In the genomic region with DNA sequence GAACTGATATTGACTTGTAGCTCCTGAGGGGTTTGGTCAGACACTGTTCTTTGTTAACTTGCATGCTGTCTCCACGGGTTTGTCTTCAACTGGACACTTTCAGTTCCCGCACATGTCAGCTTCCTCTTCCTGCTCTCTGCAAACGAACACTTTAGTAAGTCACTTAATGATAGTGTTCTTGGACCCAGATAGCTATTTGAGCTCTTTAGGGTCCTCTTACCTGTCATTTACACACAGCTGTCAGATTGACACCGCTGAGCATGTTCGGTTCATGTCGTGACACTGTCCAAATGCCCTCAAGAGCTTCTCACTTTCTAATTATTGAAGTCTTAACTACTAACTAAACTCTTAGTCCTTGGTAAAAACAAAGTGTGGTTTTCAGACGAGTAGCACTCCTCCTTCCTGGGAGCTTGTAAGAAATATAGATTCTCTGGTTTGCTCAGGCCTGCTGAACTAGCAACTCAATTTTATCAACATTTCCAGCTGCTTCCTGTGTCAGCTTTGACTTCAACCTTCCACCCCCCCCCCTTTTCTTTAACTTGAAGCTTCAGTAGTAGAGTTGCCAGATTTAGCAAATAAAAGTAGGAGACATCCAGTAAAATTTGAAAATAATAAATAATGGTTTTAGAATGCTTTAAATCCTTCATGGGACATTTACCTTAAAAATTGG, we compare ENCODE assay signal across 8 mouse cellular contexts. TPM values are rescaled to one million over a fixed set of nuclear protein-coding genes. Genes with fewer than 3 reads are reported as not detected.
DNase-seq lines count a peak whose midpoint lies in the region; ATAC-seq and TF ChIP-seq lines count a peak whose summit lies in the region.

A gene (plus strand): TSS at position 620 of the 670 bp plus-strand sequence.

- H3K4me3 ChIP-seq in C2C12 (ENCODE audit: insufficient read depth, poor library complexity, severe bottlenecking): peak within 1 kb of the TSS; percentile 79
- peak within 1 kb of the TSS; percentile 88 for H3K4me3 ChIP-seq in forebrain, embryonic 14.5 days (ENCODE audit: low read depth, low read length)
- H3K4me3 ChIP-seq in limb, embryonic 10.5 days: peak within 1 kb of the TSS; percentile 91
- H3K4me3 ChIP-seq in midbrain, postnatal 0 days (ENCODE audit: low read depth, low read length): peak within 1 kb of the TSS; percentile 90

- peak within 1 kb of the TSS; percentile 95 for H3K27ac ChIP-seq in forebrain, embryonic 14.5 days (ENCODE audit: low read depth, low read length)
- peak within 1 kb of the TSS; percentile 98 for H3K27ac ChIP-seq in limb, embryonic 10.5 days
- H3K27ac ChIP-seq in midbrain, postnatal 0 days (ENCODE audit: low read depth, low read length): peak within 1 kb of the TSS; percentile 91

- in situ Hi-C loops in Patski (cut with MboI; ENCODE audit: low pct_unique_long_range_greater_than_20kb): no loop called here

- H3K79me3 ChIP-seq in C2C12 (ENCODE audit: low read depth): peaks cover 33% of the 10 kb centered on the region

- H3K9me3 ChIP-seq in forebrain, embryonic 14.5 days (replicated peaks; ENCODE audit: control insufficient read depth, low read length): no peaks in the 10 kb centered on the region; the same call in 1 of the 2 replicates
- H3K9me3 ChIP-seq in limb, embryonic 10.5 days (replicated peaks): no peaks in the 10 kb centered on the region
- H3K9me3 ChIP-seq in midbrain, postnatal 0 days (ENCODE audit: low read length): no peaks in the 10 kb centered on the region

- CTCF ChIA-PET in Patski (lab: Charles Lee): interaction anchor here (0.7 to 1.5 kb wide), 3 partner anchors 15 to 534 kb away, joined by 3 to 6 read pairs (median 3); no protein-coding TSS in a partner anchor

- peak within 1 kb of the TSS; percentile 56 for H3K4me2 ChIP-seq in forebrain, embryonic 14.5 days (ENCODE audit: low read length)
- H3K4me2 ChIP-seq in midbrain, postnatal 0 days (ENCODE audit: low read depth, low read length, poor library complexity, severe bottlenecking): peak within 1 kb of the TSS; percentile 55

- POLR2A ChIA-PET in Patski (lab: Charles Lee): interaction anchor here (1.1 kb wide), 1 partner anchor 11 kb away, joined by 5 read pairs; no protein-coding TSS in a partner anchor

- H3K9ac ChIP-seq in forebrain, embryonic 14.5 days (ENCODE audit: low read length): peak within 1 kb of the TSS; percentile 95
- H3K9ac ChIP-seq in midbrain, postnatal 0 days (replicated peaks; ENCODE audit: low read length, poor library complexity, severe bottlenecking): peak within 1 kb of the TSS; percentile 94

- 83% methylated on average over 7 of the region's 7 CpGs for WGBS in forebrain, embryonic 14.5 days
- WGBS in limb, embryonic 10.5 days: 70% methylated on average over 7 of the region's 7 CpGs
- 85% methylated on average over 7 of the region's 7 CpGs for WGBS in midbrain, postnatal 0 days

- peaks cover 8% of the 10 kb centered on the region for H3K36me3 ChIP-seq in C2C12 (ENCODE audit: control insufficient read depth, insufficient read depth)
- H3K36me3 ChIP-seq in forebrain, embryonic 14.5 days (ENCODE audit: control insufficient read depth, insufficient read depth, low read length): no peaks in the 10 kb centered on the region
- peaks cover 2% of the 10 kb centered on the region for H3K36me3 ChIP-seq in limb, embryonic 10.5 days
- no peaks in the 10 kb centered on the region for H3K36me3 ChIP-seq in midbrain, postnatal 0 days (ENCODE audit: insufficient read depth, low read length)

- TF ChIP-seq CTCF in C2C12 (IDR thresholded peaks at IDR 0.05; ENCODE audit: control insufficient read depth, insufficient read depth, insufficient read length) (no peak), Patski (IDR thresholded peaks at IDR 0.05) (no peak)
- no peak for TF ChIP-seq CTCF in midbrain, postnatal 0 days (IDR thresholded peaks at IDR 0.05)

- ATAC-seq in Patski: no peak
- no peak for ATAC-seq in forebrain, embryonic 14.5 days
- peak; percentile 37 to 43; a peak in 3 of 4 replicates for ATAC-seq in hematopoietic stem cell, adult 5-6 weeks (replicated peaks in 1 of 2; ENCODE audit: insufficient read depth in 1 of 2, low FRiP score in 2 of 2, low TSS enrichment in 1 of 2, low read depth in 1 of 2, poor library complexity in 2 of 2, severe bottlenecking in 2 of 2)
- no peak for ATAC-seq in midbrain, postnatal 0 days (ENCODE audit: low FRiP score)

- peaks cover 39% of the 10 kb centered on the region for H3K79me2 ChIP-seq in C2C12 (ENCODE audit: control insufficient read depth, insufficient read depth)

- no peak for DNase-seq in Patski (ENCODE audit: low read depth, low spot score)
- no peak for DNase-seq in forebrain, embryonic 14.5 days (ENCODE audit: low spot score)
- no peak for DNase-seq in limb, embryonic 10.5 days (ENCODE audit: low spot score)
- DNase-seq in midbrain, postnatal 0 days (ENCODE audit: low spot score): no peak
- no peak for DNase-seq in right cerebral cortex, postnatal 36 days (ENCODE audit: low spot score in 2 of 2)
- DNase-seq in urinary bladder, postnatal 14 days (ENCODE audit: low spot score): no peak

- peak within 1 kb of the TSS; percentile 85 for H3ac ChIP-seq in C2C12 (ENCODE audit: control insufficient read depth, insufficient read length, low read depth)

- H3K4me1 ChIP-seq in forebrain, embryonic 14.5 days (ENCODE audit: control insufficient read depth, insufficient read depth, low read length): no peaks in the 10 kb centered on the region
- peaks cover 11% of the 10 kb centered on the region for H3K4me1 ChIP-seq in limb, embryonic 10.5 days
- H3K4me1 ChIP-seq in midbrain, postnatal 0 days (ENCODE audit: insufficient read depth, low read length): no peaks in the 10 kb centered on the region

- no peaks in the 10 kb centered on the region for H3K27me3 ChIP-seq in C2C12 (ENCODE audit: control insufficient read depth, insufficient read depth, insufficient read length)
- H3K27me3 ChIP-seq in Patski: no peaks in the 10 kb centered on the region
- no peaks in the 10 kb centered on the region for H3K27me3 ChIP-seq in forebrain, embryonic 14.5 days (replicated peaks; ENCODE audit: control insufficient read depth, insufficient read depth, low read length)
- H3K27me3 ChIP-seq in limb, embryonic 10.5 days (ENCODE audit: low read depth, poor library complexity, severe bottlenecking): no peaks in the 10 kb centered on the region
- no peaks in the 10 kb centered on the region for H3K27me3 ChIP-seq in midbrain, postnatal 0 days (ENCODE audit: insufficient read depth, low read length)

TF ChIP-seq in C2C12, 6 proteins besides CTCF, POLR2A, EP300 and RAD21:
- TF ChIP-seq MYOD1 (IDR thresholded peaks at IDR 0.05; ENCODE audit: control insufficient read depth, insufficient read length, low read depth) (no peak), MYOG (IDR thresholded peaks at IDR 0.05; ENCODE audit: control insufficient read depth, extremely low read depth, insufficient read length) (no peak)

RNA-seq across cellular contexts. Expression of the gene that starts here (rescaled TPM):
- polyA plus RNA-seq in C2C12 (2012; fragmentation: generic; extraction: Trizol) (51.5 TPM), Patski (2021) (185 TPM)
- polyA plus RNA-seq in forebrain, embryonic 14.5 days (2014; fragmentation: Nextera tagmentation; extraction: Ambion mirVana): 276 and 299 TPM in 2 replicates
- 355 and 398 TPM in 2 replicates for total RNA-seq in hematopoietic stem cell, adult 5-6 weeks (2017)
- polyA plus RNA-seq in limb, embryonic 10.5 days (2016; fragmentation: Nextera tagmentation; extraction: Ambion mirVana): 168 and 192 TPM in 2 replicates
- total RNA-seq in midbrain, postnatal 0 days (2014; rRNA removed): 136 and 173 TPM in 2 replicates
- polyA plus RNA-seq in midbrain, postnatal 0 days (2015; fragmentation: Nextera tagmentation; extraction: Ambion mirVana): 233 and 235 TPM in 2 replicates

Comparison
In these comparisons a context has a peak if more than half of its experiments do, and no peak if none do; other contexts are left out.
1. ATAC-seq: peak in hematopoietic stem cell, adult 5-6 weeks (2 of 2); none in Patski (single experiment), forebrain, embryonic 14.5 days (single experiment) and midbrain, postnatal 0 days (single experiment).
2. Peak in every context shown above with its lines, with median percentiles within 50 percentile points of each other: H3K4me3 ChIP-seq and H3K27ac ChIP-seq.